7 mouse cellular contexts compared by ENCODE assay signal in the genomic region with DNA sequence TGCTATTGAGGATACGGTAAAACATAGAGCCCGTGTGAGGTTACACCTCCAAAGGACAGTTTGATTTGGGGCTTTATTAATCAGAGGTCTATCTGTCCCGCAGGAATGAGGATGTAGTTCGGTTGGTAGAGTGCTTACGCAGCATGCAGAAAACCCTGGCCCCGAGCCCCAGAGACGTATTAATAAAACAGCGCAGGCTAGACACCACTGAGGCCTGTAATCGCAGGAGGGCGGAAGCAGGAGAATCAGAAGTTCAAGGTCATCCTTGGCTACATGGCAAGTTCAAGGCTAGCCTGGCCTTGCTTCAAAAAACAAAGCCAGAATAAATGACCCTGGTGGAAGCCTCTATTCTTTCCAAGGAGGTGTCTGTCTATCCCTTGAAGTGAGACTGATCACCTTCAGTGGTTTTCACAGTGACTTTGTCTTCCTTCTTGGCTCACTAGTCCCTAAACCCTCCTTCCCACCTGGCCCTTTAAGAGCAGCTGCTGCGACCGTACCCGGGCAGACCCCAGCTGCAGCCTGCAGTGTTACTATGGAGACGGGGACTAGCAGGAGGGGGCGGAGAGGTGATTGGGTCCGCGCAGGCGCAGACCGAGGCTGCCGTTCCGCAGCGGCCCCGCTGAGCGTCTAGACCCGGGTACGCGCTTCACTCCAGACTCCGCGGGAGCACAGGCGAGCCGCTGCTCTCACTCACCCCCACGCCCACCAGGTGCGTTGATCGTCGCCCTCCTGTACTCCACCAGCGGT. TPM values are rescaled to one million over a fixed set of nuclear protein-coding genes. Genes with fewer than 3 reads are reported as not detected.
A peak's percentile ranks its signal among the peaks of the same experiment; 100 is the strongest.
DNase-seq lines count a peak whose midpoint lies in the region; ATAC-seq and TF ChIP-seq lines count a peak whose summit lies in the region.

A gene (plus strand): TSS at position 622 of the 747 bp plus-strand sequence.

- no peaks in the 10 kb centered on the region for H3K79me2 ChIP-seq in heart, adult 2 months (replicated peaks; ENCODE audit: control insufficient read depth, insufficient read depth, low read length)

- peak within 1 kb of the TSS; percentile 84 for H3K9ac ChIP-seq in heart, adult 2 months (ENCODE audit: low read depth, low read length)
- H3K9ac ChIP-seq in limb, embryonic 12.5 days (replicated peaks): peak within 1 kb of the TSS; percentile 76
- peak within 1 kb of the TSS; percentile 98 for H3K9ac ChIP-seq in midbrain, embryonic 13.5 days (replicated peaks)

- no peaks in the 10 kb centered on the region for H3K36me3 ChIP-seq in heart, adult 2 months (ENCODE audit: control insufficient read depth, insufficient read depth, low read length)
- H3K36me3 ChIP-seq in kidney, adult 2 months (ENCODE audit: control insufficient read depth, insufficient read depth, low read length): no peaks in the 10 kb centered on the region
- no peaks in the 10 kb centered on the region for H3K36me3 ChIP-seq in limb, embryonic 12.5 days
- 0 out of 2 replicates have a peak, but pooled peaks cover 2% of the 10 kb centered on the region for H3K36me3 ChIP-seq in midbrain, embryonic 13.5 days

- intact Hi-C loops in heart, adult 2 months (cut with DNase I): no loop called here

- ATAC-seq in limb, embryonic 12.5 days (ENCODE audit: insufficient number of reproducible peaks, insufficient read depth, low FRiP score, low TSS enrichment, low read depth): peak; percentile 81
- peak; percentile 90 for ATAC-seq in midbrain, embryonic 13.5 days

- TF ChIP-seq CTCF in heart, adult 2 months (IDR thresholded peaks at IDR 0.05): no peak
- TF ChIP-seq CTCF in kidney, adult 2 months (conservative IDR thresholded peaks at IDR 0.05; ENCODE audit: insufficient read depth, insufficient read length, low read depth, low read length): no peak

- no peaks in the 10 kb centered on the region for H3K9me3 ChIP-seq in limb, embryonic 12.5 days
- no peaks in the 10 kb centered on the region for H3K9me3 ChIP-seq in midbrain, embryonic 13.5 days

- peak within 1 kb of the TSS; percentile 71 for H3K4me2 ChIP-seq in limb, embryonic 12.5 days
- H3K4me2 ChIP-seq in midbrain, embryonic 13.5 days (replicated peaks): peak within 1 kb of the TSS; percentile 95

- WGBS in heart, adult 2 months: 24% methylated on average over 36 of the region's 36 CpGs
- WGBS in kidney, adult 2 months: 18% methylated on average over 36 of the region's 36 CpGs
- WGBS in limb, embryonic 12.5 days: 15% methylated on average over 35 of the region's 36 CpGs
- WGBS in midbrain, embryonic 13.5 days: 10% methylated on average over 36 of the region's 36 CpGs

- TF ChIP-seq POLR2A in heart, adult 2 months (IDR thresholded peaks at IDR 0.05; ENCODE audit: insufficient read depth, low read depth, low read length): peak; percentile 44; the same call in 1 of the 2 replicates
- peak; percentile 43 for TF ChIP-seq POLR2A in kidney, adult 2 months (IDR thresholded peaks at IDR 0.05; ENCODE audit: low read depth, low read length)

- peaks cover 1% of the 10 kb centered on the region; the same call in 1 of the 2 replicates for H3K4me1 ChIP-seq in heart, adult 2 months (ENCODE audit: control insufficient read depth, insufficient read depth, low read length)
- H3K4me1 ChIP-seq in kidney, adult 2 months (ENCODE audit: control insufficient read depth, insufficient read depth, low read length): 0 out of 2 replicates have a peak, but pooled peaks cover 4% of the 10 kb centered on the region
- H3K4me1 ChIP-seq in limb, embryonic 12.5 days (replicated peaks): peaks cover 54% of the 10 kb centered on the region
- H3K4me1 ChIP-seq in midbrain, embryonic 13.5 days (replicated peaks): peaks cover 93% of the 10 kb centered on the region

- DNase-seq in adrenal gland, postnatal 14 days: peak; percentile 93
- peak; percentile 95 for DNase-seq in embryo, embryonic 11 days
- DNase-seq in heart, adult 2 months: peak; percentile 81 to 84
- peak; percentile 81 for DNase-seq in kidney, adult 2 months
- DNase-seq in spleen, postnatal 14 days (ENCODE audit: low spot score in 2 of 2): peak; percentile 39 to 48

- H3K27me3 ChIP-seq in heart, adult 2 months (ENCODE audit: control insufficient read depth, insufficient read depth, low read length): no peaks in the 10 kb centered on the region
- no peaks in the 10 kb centered on the region for H3K27me3 ChIP-seq in kidney, adult 2 months (replicated peaks; ENCODE audit: control insufficient read depth, insufficient read depth, low read length)
- H3K27me3 ChIP-seq in limb, embryonic 12.5 days: peaks cover 43% of the 10 kb centered on the region
- peaks cover 38% of the 10 kb centered on the region for H3K27me3 ChIP-seq in midbrain, embryonic 13.5 days

- peak within 1 kb of the TSS; percentile 56 for H3K27ac ChIP-seq in heart, adult 2 months
- no peak within 1 kb of the TSS for H3K27ac ChIP-seq in kidney, adult 2 months (ENCODE audit: insufficient read depth, low read depth, low read length)
- H3K27ac ChIP-seq in limb, embryonic 12.5 days: peak within 1 kb of the TSS; percentile 53
- peak within 1 kb of the TSS; percentile 96 for H3K27ac ChIP-seq in midbrain, embryonic 13.5 days

- no peak for TF ChIP-seq EP300 in heart, adult 2 months (IDR thresholded peaks at IDR 0.05; ENCODE audit: insufficient read depth, low read depth, low read length)

- H3K4me3 ChIP-seq in heart, adult 2 months: peak within 1 kb of the TSS; percentile 59
- H3K4me3 ChIP-seq in kidney, adult 2 months (ENCODE audit: insufficient read depth, low read depth, low read length): peak within 1 kb of the TSS; percentile 78
- peak within 1 kb of the TSS; percentile 62 for H3K4me3 ChIP-seq in limb, embryonic 12.5 days (replicated peaks)
- peak within 1 kb of the TSS; percentile 80 for H3K4me3 ChIP-seq in midbrain, embryonic 13.5 days (replicated peaks)

RNA-seq across cellular contexts. Expression of the gene that starts here (rescaled TPM):
- 24.6 and 27.2 TPM in 2 replicates for total RNA-seq in adrenal gland, postnatal 14 days (2021)
- total RNA-seq in heart, adult 2 months (2021): 1 to 10 TPM; 3.8 to 4.1 TPM
- polyA plus RNA-seq in heart, adult 2 months (2012; rRNA removed): 3.5 and 4.4 TPM in 2 replicates
- polyA plus RNA-seq in kidney, adult 2 months (2012; rRNA removed): 3.6 and 4.0 TPM in 2 replicates
- 16.6 and 16.9 TPM in 2 replicates for polyA plus RNA-seq in limb, embryonic 12.5 days (2016; fragmentation: Nextera tagmentation; extraction: Ambion mirVana)
- 119 and 120 TPM in 2 replicates for polyA plus RNA-seq in midbrain, embryonic 13.5 days (2015; fragmentation: Nextera tagmentation; extraction: Ambion mirVana)

Comparison
In these comparisons a context has a peak if more than half of its experiments do, and no peak if none do; other contexts are left out.
1. DNase-seq: peak in every context shown above with its lines; median percentile 95 in embryo, embryonic 11 days; 93 in adrenal gland, postnatal 14 days; 82 in heart, adult 2 months; 81 in kidney, adult 2 months; 44 in spleen, postnatal 14 days.